Mouse (Mus musculus) neutrophil, adult 5-6 weeks (primary cell): Measurements from ENCODE around the gene Plxna4. TPM values are rescaled to one million over a fixed set of nuclear protein-coding genes. Genes with fewer than 3 reads are reported as not detected.

Experiments used
- ATAC-seq: fragments of 151-379, 151-347 bp; 2 replicates; pipeline ENCODE4 v1.8.0; 2017; ENCODE audit warnings: mild to moderate bottlenecking, moderate TSS enrichment; ENCODE audit not compliant: insufficient number of reproducible peaks, poor library complexity, low FRiP score, severe bottlenecking; ENCODE audit errors: extremely low read depth
- total RNA-seq: library from RNA; stranded (forward); fragments of 200-1000 nt; gene quantifications from 2 replicates; pipeline ENCODE4 v1.2.3, GENCODE M21; 2017

Plxna4 gene
- total RNA-seq, 1 experiment from 2014 or later = 0.81 TPM

DNA sequence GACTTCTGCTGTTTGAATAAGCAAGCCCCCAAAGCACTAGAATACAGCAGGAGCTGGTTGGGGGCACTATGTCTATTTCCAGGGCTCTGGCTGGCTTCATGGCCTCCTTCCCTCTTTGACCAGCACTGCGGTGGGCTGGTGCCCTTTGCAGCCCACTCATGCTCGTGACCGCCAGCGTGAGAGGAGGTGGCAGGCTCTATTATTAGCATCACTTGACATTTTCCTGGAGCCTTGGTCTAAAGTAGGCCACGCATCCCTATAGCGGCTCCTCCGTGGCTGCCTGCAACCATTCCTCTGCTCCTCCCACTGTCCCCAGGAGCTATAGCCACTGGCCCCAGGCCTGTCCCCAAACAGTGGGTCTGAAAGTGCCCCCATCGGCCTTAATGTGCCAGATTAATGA lies 367.2 kb downstream of the Plxna4 start:
- no peak for ATAC-seq

DNA sequence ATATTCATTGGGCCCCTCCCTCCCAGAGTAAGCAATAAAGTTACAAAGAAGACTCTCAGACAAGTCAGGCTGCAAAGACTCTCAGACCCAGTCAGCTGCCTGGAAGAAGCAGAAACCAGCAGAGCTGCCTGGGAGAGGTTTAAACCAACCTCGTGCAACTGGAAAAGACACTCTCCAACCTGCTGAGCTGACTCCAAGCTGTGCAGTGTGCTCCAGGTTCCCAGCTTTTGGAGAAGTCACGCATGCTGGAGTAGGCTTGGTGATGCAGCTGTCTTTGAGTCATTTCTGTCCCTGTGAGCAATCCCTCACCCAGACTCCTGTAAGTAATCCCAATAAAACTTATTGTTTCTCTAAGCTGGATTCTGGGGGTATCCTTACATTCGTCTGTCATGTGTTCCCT lies 369.4 kb downstream of the Plxna4 start:
- ATAC-seq = no peak

- ATAC-seq = no peak
Measured at GRCm38 (mm10) chr6:32212439-32212838, 375.6 kb downstream of the Plxna4 start.

- no peak for ATAC-seq
Measured at GRCm38 (mm10) chr6:32210139-32210538, 377.9 kb downstream of the Plxna4 start.

- ATAC-seq = no peak
Measured at GRCm38 (mm10) chr6:32208951-32209350, 379.0 kb downstream of the Plxna4 start.

DNA sequence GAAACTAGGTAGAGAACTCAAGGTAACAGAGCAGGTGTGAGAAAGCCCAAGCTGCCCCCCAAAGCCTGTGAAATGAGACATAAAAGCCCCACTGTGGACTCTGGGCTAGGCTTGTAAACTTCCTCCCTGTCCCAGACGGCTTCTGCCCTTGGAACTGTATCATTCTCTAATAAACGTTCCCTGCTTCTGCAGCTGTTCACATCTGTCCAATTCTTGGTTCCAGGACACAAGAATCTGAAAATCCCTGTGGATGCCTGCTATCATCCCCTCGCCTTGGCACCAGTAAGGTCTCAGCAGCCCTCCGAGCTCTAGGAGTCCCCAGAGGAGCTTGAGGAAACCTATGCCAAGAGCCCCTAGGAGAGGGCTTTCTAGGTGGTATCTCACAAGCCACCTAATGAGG lies 383.7 kb downstream of the Plxna4 start:
- no peak for ATAC-seq

GRCm38 (mm10) chr6:32203389-32203788 lies 384.6 kb downstream of the Plxna4 start:
- ATAC-seq = no peak

GRCm38 (mm10) chr6:32202664-32203192 lies 385.3 kb downstream of the Plxna4 start:
- no peak for ATAC-seq

- no peak for ATAC-seq
Measured at GRCm38 (mm10) chr6:32201506-32201905, 386.5 kb downstream of the Plxna4 start.

DNA sequence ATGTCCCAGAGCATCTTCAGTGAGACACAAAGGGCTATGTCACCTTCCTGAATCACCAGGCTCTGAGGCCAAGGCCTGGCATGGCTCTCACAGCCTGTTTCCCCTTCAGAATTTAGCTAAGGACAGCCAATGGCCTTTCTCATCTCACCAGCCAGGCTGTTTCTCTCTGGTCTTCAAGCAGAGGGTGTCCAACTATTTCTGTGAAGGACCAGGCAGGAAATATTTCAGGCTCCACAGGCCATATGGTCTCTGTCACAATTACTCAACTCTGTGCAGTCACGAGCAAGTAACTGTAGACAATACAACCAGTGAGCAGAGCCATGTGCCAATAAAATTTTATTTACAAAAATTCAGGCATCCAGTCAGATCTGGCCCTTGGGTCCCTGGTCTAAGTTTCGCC lies 388.4 kb downstream of the Plxna4 start:
- ATAC-seq = no peak

DNA sequence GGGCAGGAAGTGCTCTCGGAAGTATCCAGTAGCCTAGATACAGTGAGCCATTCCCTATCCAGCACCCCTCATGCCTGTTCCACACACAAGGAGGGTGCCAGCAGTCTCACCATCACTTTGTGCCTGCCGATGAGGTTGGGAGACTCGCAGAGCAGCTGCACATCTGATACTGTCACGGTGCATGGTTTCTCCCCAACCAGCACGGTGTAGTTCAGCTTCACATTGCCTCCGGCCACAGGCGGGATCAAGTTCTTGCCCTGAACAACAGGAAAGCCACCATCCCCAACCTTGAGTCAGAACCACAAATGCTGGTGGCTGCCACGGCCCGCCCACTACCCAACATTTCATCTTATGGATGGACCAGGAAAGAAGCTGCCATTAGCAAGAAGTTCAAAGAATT lies 391.1 kb downstream of the Plxna4 start:
- ATAC-seq = no peak

GRCm38 (mm10) chr6:32193046-32193445 lies 394.9 kb downstream of the Plxna4 start:
- no peak for ATAC-seq

GRCm38 (mm10) chr6:32184402-32184985 lies 403.5 kb downstream of the Plxna4 start:
- no peak for ATAC-seq

DNA sequence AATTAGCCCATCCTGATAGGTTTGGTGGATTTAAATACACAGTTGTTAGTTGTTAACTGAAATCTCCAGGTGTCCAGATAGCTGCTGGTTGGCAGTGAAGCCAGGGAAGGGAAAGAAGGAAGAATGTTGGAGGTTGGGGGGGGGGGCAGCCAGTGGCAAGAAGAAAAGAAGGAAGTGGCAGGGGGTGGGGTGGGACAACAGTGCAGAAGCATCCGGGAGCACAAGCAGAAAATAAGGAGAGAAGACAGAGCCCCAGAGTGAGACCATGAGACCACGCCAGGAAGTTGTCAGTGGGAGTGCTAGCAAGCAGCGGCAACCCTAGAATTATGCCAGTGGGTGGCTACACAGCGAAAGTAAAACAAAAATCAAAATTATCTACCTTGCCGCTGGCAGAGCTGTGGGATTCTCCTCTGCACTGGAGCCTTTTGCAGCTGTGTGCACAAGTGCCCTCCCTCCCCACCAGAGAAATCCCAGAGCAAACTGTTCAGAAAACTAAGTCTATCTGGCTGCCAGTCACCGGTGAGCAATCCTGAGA lies 404.3 kb downstream of the Plxna4 start:
- ATAC-seq = no peak

DNA sequence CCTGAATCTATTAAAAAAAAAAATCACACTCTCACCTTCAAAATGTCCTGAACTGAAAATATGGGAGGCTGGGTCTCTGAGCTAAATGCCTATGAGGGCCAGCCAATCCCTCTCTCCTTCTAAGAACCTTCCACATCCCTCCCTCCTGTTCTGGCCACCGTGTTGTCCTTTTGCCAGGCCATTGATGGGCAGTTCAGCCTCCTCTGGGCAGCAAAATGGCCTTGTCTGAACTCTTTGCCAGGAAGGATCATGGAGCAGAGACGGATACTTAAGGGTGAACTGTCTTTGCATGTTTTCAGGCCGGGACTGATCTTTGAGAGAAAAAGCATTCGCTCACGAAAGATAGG lies 408.0 kb downstream of the Plxna4 start:
- ATAC-seq = no peak

GRCm38 (mm10) chr6:32179346-32180011 lies 408.5 kb downstream of the Plxna4 start:
- ATAC-seq = no peak

DNA sequence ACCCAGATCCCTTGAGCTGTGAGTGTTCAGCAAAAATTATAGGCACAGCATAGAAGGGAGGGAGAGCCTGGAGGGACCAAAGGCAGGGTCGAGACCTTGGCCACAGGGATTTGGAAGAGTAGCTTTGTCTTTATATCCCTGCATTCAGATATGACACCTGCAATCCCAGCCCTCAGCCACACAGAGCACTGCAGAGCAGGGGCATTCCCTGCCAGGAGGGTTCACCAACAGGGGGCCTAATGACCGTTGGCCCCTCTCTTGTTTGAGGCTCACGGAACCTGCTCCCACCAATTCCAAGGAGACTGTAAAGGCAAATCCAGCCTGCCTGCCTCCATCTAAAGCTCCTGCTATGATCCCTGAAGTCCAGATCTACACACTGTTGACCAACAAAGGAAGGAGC lies 410.1 kb downstream of the Plxna4 start:
- ATAC-seq = no peak

DNA sequence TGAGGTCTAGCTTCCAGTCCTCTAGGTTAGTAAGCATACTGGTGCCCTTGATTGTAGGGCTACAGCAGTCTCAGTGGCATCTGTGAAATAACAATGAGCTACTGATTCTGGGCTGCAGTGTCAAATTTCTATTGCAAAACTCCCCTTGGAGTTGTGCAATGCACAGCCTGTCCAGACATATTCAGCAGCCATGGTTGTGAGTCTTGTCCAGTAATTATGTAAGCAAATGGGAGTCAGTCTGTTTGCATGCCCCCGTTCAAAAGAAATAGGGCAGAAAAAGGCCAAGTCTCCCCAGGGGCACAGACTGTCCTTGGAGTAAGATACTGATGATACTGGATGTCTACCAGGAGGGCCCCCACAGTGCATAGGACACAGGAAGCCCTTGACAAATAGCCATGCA lies 420.3 kb downstream of the Plxna4 start:
- ATAC-seq = no peak

GRCm38 (mm10) chr6:32160370-32160769 lies 427.6 kb downstream of the Plxna4 start:
- no peak for ATAC-seq

DNA sequence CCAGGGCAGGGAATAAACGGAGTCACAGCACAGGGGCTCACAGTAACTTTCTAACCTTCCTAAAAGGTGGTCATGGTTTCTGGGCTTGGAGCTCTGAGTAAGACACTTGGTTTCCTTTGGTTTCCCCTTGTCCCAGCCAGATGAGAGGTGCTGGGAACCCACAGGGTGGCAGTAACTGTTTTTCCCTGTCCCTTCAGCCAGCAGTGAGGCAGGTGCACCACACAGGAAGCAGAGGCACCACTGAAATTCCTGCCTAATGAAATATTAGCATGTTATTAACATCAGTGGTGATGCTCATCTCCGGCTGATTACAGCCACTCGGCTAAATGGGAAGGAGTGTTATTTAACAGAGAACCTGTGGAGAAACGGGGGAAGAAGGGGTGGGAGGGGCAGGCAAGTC lies 428.1 kb downstream of the Plxna4 start:
- no peak for ATAC-seq

DNA sequence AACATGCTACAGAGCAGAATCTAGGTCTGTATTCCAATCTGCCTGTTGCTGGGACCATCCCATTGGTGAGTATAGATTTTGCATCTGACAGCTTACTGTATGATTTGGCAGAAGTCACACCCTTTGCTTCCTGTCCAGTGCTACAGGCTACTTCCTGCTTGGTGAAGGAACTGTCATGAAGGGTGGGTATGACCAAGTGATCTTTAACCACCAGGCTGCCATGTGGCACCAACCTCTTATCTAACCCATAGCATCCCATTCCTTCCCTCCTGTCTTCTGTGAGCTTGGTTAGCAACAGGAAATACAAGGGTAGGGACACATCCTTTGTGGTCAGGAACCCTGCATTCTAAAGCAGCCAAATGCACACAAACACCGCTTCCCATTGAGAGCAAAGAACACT lies 429.6 kb downstream of the Plxna4 start:
- ATAC-seq = no peak
